10 mouse cellular contexts compared by ENCODE assay signal in genomic region chr12:85304725-85305124, GRCm38 (mm10). TPM values are rescaled to one million over a fixed set of nuclear protein-coding genes. Genes with fewer than 3 reads are reported as not detected.
A peak's percentile ranks its signal among the peaks of the same experiment; 100 is the strongest.
DNase-seq lines count a peak whose midpoint lies in the region; ATAC-seq and TF ChIP-seq lines count a peak whose summit lies in the region.
"Had no signal": no experiment of that assay in that cellular context is flagged by ENCODE, and none has a peak within 500 bp of the region (broad histone marks: within the 10 kb centered on the region; RNA-seq: fewer than 3 reads in every experiment).

No protein-coding gene starts in this region.

- no peaks in the 10 kb centered on the region for H3K9me3 ChIP-seq in hindbrain, postnatal 0 days (ENCODE audit: low read length)
- H3K9me3 ChIP-seq in hindbrain, embryonic 16.5 days (ENCODE audit: control insufficient read depth, low read length), result no peaks in the 10 kb centered on the region
- no peaks in the 10 kb centered on the region for H3K9me3 ChIP-seq in midbrain, embryonic 11.5 days (ENCODE audit: control insufficient read depth, low read length)
- H3K9me3 ChIP-seq: embryonic facial prominence, embryonic 13.5 days had no signal

- H3K36me3 ChIP-seq in hindbrain, postnatal 0 days (ENCODE audit: insufficient read depth, low read length), result peaks cover 77% of the 10 kb centered on the region
- peaks cover 60% of the 10 kb centered on the region for H3K36me3 ChIP-seq in hindbrain, embryonic 16.5 days (ENCODE audit: control insufficient read depth, insufficient read depth, low read length)
- H3K36me3 ChIP-seq in midbrain, embryonic 11.5 days (ENCODE audit: control insufficient read depth, insufficient read depth, low read length), result peaks cover 29% of the 10 kb centered on the region

- H3K9ac ChIP-seq in hindbrain, postnatal 0 days (replicated peaks; ENCODE audit: low read length), result no peak overlapping the region
- no peak overlapping the region for H3K9ac ChIP-seq in hindbrain, embryonic 16.5 days (ENCODE audit: low read depth, low read length)
- H3K9ac ChIP-seq in midbrain, embryonic 11.5 days (ENCODE audit: low read length), result no peak overlapping the region
- H3K9ac ChIP-seq: embryonic facial prominence, embryonic 13.5 days; lung, embryonic 14.5 days had no signal

- H3K4me2 ChIP-seq in hindbrain, postnatal 0 days (ENCODE audit: low read depth, low read length), result no peak overlapping the region
- H3K4me2 ChIP-seq in hindbrain, embryonic 16.5 days (ENCODE audit: low read length), result no peak overlapping the region
- H3K4me2 ChIP-seq in midbrain, embryonic 11.5 days, result no peak overlapping the region
- H3K4me2 ChIP-seq: embryonic facial prominence, embryonic 13.5 days; lung, embryonic 14.5 days had no signal

- no peak for ATAC-seq in hindbrain, postnatal 0 days
- ATAC-seq in hindbrain, embryonic 16.5 days, result no peak
- ATAC-seq in activated CD4-positive, CD25-positive, alpha-beta regulatory T cell, adult 4 months, result peak; percentile 72
- ATAC-seq in neutrophil, adult 5-6 weeks (ENCODE audit: extremely low read depth, insufficient number of reproducible peaks, low FRiP score, poor library complexity, severe bottlenecking), result peak; percentile 49
- no peak for ATAC-seq in midbrain, embryonic 11.5 days (ENCODE audit: low FRiP score)

- H3K27ac ChIP-seq in hindbrain, postnatal 0 days, result 0 out of 2 replicates have a peak overlapping the region, but pooled peaks have one; percentile 64
- H3K27ac ChIP-seq in hindbrain, embryonic 16.5 days (ENCODE audit: low read depth, low read length), result no peak overlapping the region
- H3K27ac ChIP-seq in midbrain, embryonic 11.5 days (ENCODE audit: low read depth, low read length), result no peak overlapping the region
- H3K27ac ChIP-seq: embryonic facial prominence, embryonic 13.5 days had no signal

- no peaks in the 10 kb centered on the region for H3K27me3 ChIP-seq in hindbrain, postnatal 0 days (ENCODE audit: insufficient read depth, low read length)
- no peaks in the 10 kb centered on the region for H3K27me3 ChIP-seq in hindbrain, embryonic 16.5 days (replicated peaks; ENCODE audit: control insufficient read depth, insufficient read depth, low read length)
- no peaks in the 10 kb centered on the region for H3K27me3 ChIP-seq in midbrain, embryonic 11.5 days (ENCODE audit: control insufficient read depth, insufficient read depth, low read length)
- H3K27me3 ChIP-seq: embryonic facial prominence, embryonic 13.5 days had no signal

- no peaks in the 10 kb centered on the region for H3K4me1 ChIP-seq in hindbrain, postnatal 0 days (ENCODE audit: insufficient read depth, low read length)
- no peaks in the 10 kb centered on the region for H3K4me1 ChIP-seq in hindbrain, embryonic 16.5 days (ENCODE audit: control insufficient read depth, insufficient read depth, low read depth, low read length)
- no peaks in the 10 kb centered on the region for H3K4me1 ChIP-seq in midbrain, embryonic 11.5 days (ENCODE audit: control insufficient read depth, insufficient read depth, low read length)

- WGBS in hindbrain, postnatal 0 days, result 68% methylated on average over 4 of the region's 4 CpGs
- WGBS in hindbrain, embryonic 16.5 days, result 70% methylated on average over 4 of the region's 4 CpGs
- 80% methylated on average over 4 of the region's 4 CpGs for WGBS in midbrain, embryonic 11.5 days

- H3K4me3 ChIP-seq in hindbrain, postnatal 0 days (ENCODE audit: low read length), result no peak overlapping the region
- no peak overlapping the region for H3K4me3 ChIP-seq in hindbrain, embryonic 16.5 days (ENCODE audit: low read length)
- no peak overlapping the region for H3K4me3 ChIP-seq in midbrain, embryonic 11.5 days (ENCODE audit: low read depth, low read length)
- H3K4me3 ChIP-seq: embryonic facial prominence, embryonic 13.5 days had no signal

- no peak for DNase-seq in hindbrain, postnatal 0 days (ENCODE audit: low spot score)
- peak; percentile 51 for DNase-seq in 416B (ENCODE audit: low read depth)
- DNase-seq in gastrocnemius, adult 8-10 months (ENCODE audit: low spot score in 2 of 2), result no peak
- no peak for DNase-seq in midbrain, embryonic 11.5 days (ENCODE audit: low spot score, missing footprints)
- no peak for DNase-seq in layer of hippocampus, adult 18-20 months (ENCODE audit: low spot score in 2 of 2)

- TF ChIP-seq CTCF in hindbrain, postnatal 0 days (IDR thresholded peaks at IDR 0.05; ENCODE audit: low read depth), result no peak

RNA-seq across cellular contexts. Expression of gene Zc2hc1c, which starts 16.3 kb away (rescaled TPM):
- 1.1 and 1.3 TPM in 2 replicates for total RNA-seq in hindbrain, postnatal 0 days (2014; rRNA removed)
- polyA plus RNA-seq in hindbrain, postnatal 0 days (2015; fragmentation: Nextera tagmentation; extraction: Ambion mirVana), result 1.4 and 1.5 TPM in 2 replicates
- polyA plus RNA-seq in hindbrain, embryonic 16.5 days (2015; fragmentation: Nextera tagmentation; extraction: Ambion mirVana), result 1.7 and 1.8 TPM in 2 replicates
- polyA plus RNA-seq in activated CD4-positive, CD25-positive, alpha-beta regulatory T cell, adult 4 months (2017; shearing (Covaris generic)), result under 1 TPM; 0.21 to 0.27 TPM
- not detected in 2 replicates for total RNA-seq in neutrophil, adult 5-6 weeks (2017)
- total RNA-seq in gastrocnemius, adult 8-10 months (2022), result 1 to 10 TPM; 1.6 to 2.2 (median 1.8) TPM
- 1.0 TPM in 2 replicates for polyA plus RNA-seq in midbrain, embryonic 11.5 days (2014; fragmentation: Nextera tagmentation; extraction: Ambion mirVana)
- 1 to 10 TPM; 1.1 to 1.4 TPM for total RNA-seq in layer of hippocampus, adult 18-20 months (2021)

RNA-seq across cellular contexts. Expression of gene Acyp1, which starts 16.5 kb away (rescaled TPM):
- total RNA-seq in hindbrain, postnatal 0 days (2014; rRNA removed), result 17.9 and 18.2 TPM in 2 replicates
- 50.9 and 55.8 TPM in 2 replicates for polyA plus RNA-seq in hindbrain, postnatal 0 days (2015; fragmentation: Nextera tagmentation; extraction: Ambion mirVana)
- 47.1 and 58.4 TPM in 2 replicates for polyA plus RNA-seq in hindbrain, embryonic 16.5 days (2015; fragmentation: Nextera tagmentation; extraction: Ambion mirVana)
- polyA plus RNA-seq in activated CD4-positive, CD25-positive, alpha-beta regulatory T cell, adult 4 months (2017; shearing (Covaris generic)), result 10 to 100 TPM; 47.4 to 52.5 TPM
- 32.4 TPM in 2 replicates for total RNA-seq in neutrophil, adult 5-6 weeks (2017)
- total RNA-seq in gastrocnemius, adult 8-10 months (2022), result 10 to 100 TPM; 53.5 to 69.6 (median 58.9) TPM
- polyA plus RNA-seq in midbrain, embryonic 11.5 days (2014; fragmentation: Nextera tagmentation; extraction: Ambion mirVana), result 68.0 and 69.5 TPM in 2 replicates
- 10 to 100 TPM; 34.4 to 36.0 TPM for total RNA-seq in layer of hippocampus, adult 18-20 months (2021)

RNA-seq across cellular contexts. Expression of gene Mlh3, which starts 34.3 kb away (rescaled TPM):
- 5.5 and 9.9 TPM in 2 replicates for total RNA-seq in hindbrain, postnatal 0 days (2014; rRNA removed)
- 4.9 and 5.1 TPM in 2 replicates for polyA plus RNA-seq in hindbrain, postnatal 0 days (2015; fragmentation: Nextera tagmentation; extraction: Ambion mirVana)
- polyA plus RNA-seq in hindbrain, embryonic 16.5 days (2015; fragmentation: Nextera tagmentation; extraction: Ambion mirVana), result 7.6 and 8.7 TPM in 2 replicates
- 10 to 100 TPM in 1 of 2 experiments, 1 to 10 TPM in 1; 10.0 to 10.4 TPM for polyA plus RNA-seq in activated CD4-positive, CD25-positive, alpha-beta regulatory T cell, adult 4 months (2017; shearing (Covaris generic))
- 9.6 and 10.1 TPM in 2 replicates for total RNA-seq in neutrophil, adult 5-6 weeks (2017)
- total RNA-seq in gastrocnemius, adult 8-10 months (2022), result 10 to 100 TPM; 10.8 to 12.1 (median 11.7) TPM
- 10.1 and 10.4 TPM in 2 replicates for polyA plus RNA-seq in midbrain, embryonic 11.5 days (2014; fragmentation: Nextera tagmentation; extraction: Ambion mirVana)
- 10 to 100 TPM; 18.4 to 20.5 TPM for total RNA-seq in layer of hippocampus, adult 18-20 months (2021)

RNA-seq across cellular contexts. Expression of gene Nek9, which starts 34.4 kb away (rescaled TPM):
- 20.5 and 21.5 TPM in 2 replicates for total RNA-seq in hindbrain, postnatal 0 days (2014; rRNA removed)
- polyA plus RNA-seq in hindbrain, postnatal 0 days (2015; fragmentation: Nextera tagmentation; extraction: Ambion mirVana), result 8.9 and 10.5 TPM in 2 replicates
- 9.9 and 13.7 TPM in 2 replicates for polyA plus RNA-seq in hindbrain, embryonic 16.5 days (2015; fragmentation: Nextera tagmentation; extraction: Ambion mirVana)
- 10 to 100 TPM; 12.2 to 12.4 TPM for polyA plus RNA-seq in activated CD4-positive, CD25-positive, alpha-beta regulatory T cell, adult 4 months (2017; shearing (Covaris generic))
- total RNA-seq in neutrophil, adult 5-6 weeks (2017), result 44.6 and 47.6 TPM in 2 replicates
- total RNA-seq in gastrocnemius, adult 8-10 months (2022), result 100 to 1,000 TPM; 114 to 164 (median 126) TPM
- 10.4 and 10.6 TPM in 2 replicates for polyA plus RNA-seq in midbrain, embryonic 11.5 days (2014; fragmentation: Nextera tagmentation; extraction: Ambion mirVana)
- total RNA-seq in layer of hippocampus, adult 18-20 months (2021), result 10 to 100 TPM; 34.1 to 35.2 TPM

Comparison
In these comparisons a context has a peak if more than half of its experiments do, and no peak if none do; other contexts are left out.
1. ATAC-seq: peak in activated CD4-positive, CD25-positive, alpha-beta regulatory T cell, adult 4 months (single experiment) and neutrophil, adult 5-6 weeks (single experiment); none in hindbrain, postnatal 0 days (single experiment), hindbrain, embryonic 16.5 days (single experiment) and midbrain, embryonic 11.5 days (single experiment).